Mouse (Mus musculus): ENCODE measurements around the gene Gm9958. TPM values are rescaled to one million over a fixed set of nuclear protein-coding genes. Genes with fewer than 3 reads are reported as not detected.
A peak's percentile ranks its signal among the peaks of the same experiment; 100 is the strongest.

Gm9958 gene
- polyA plus RNA-seq (2016; fragmentation: Nextera tagmentation; extraction: Ambion mirVana): 6.6 and 7.3 TPM in 2 replicates

DNA sequence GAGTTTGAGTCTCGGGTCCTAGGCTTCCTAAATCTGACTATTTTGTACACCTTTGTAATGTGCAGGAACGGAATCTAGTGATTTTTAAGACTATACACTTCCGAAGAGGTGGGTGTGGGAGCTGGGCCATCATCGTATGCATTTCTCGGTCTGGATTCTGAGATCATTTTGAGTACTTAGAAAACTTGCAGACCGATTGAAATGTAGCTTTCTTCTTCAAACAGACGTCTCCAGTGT, at the start of gene Gm9958:
Gene Gm9958 (plus strand): TSS at position 138 of the 237 bp plus-strand sequence.
- peak within 1 kb of the TSS; percentile 73 for H3K4me2 ChIP-seq (replicated peaks)
- peak within 1 kb of the TSS; percentile 97 for H3K9ac ChIP-seq
- no peak for ATAC-seq (ENCODE audit: low FRiP score)
- WGBS: 5% methylated on average over 7 of the region's 7 CpGs
- peaks cover 20% of the 10 kb centered on the region for H3K4me1 ChIP-seq
- H3K36me3 ChIP-seq: no peaks in the 10 kb centered on the region
- H3K27ac ChIP-seq: peak within 1 kb of the TSS; percentile 99
- 0 out of 2 replicates have a peak, but pooled peaks cover 5% of the 10 kb centered on the region for H3K9me3 ChIP-seq (replicated peaks)
- H3K4me3 ChIP-seq: peak within 1 kb of the TSS; percentile 97
- H3K27me3 ChIP-seq: no peaks in the 10 kb centered on the region

DNA sequence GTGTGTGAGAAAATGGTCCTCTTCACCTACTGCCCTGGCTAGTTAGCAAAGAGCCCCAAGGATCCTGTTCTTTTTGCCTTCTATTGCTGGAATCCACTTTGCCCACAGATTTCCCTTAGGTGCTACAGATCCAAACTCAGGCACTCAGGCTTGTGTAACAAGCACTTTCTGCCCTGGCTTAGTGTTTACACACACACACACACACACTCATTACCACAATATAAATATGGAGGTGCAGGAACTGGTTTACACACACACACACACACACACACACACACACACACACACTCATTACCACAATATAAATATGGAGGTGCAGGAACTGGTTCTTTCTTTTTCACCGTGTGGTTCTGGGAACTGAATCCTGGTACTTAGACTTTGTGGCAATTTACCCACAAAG, 35.9 kb upstream of the Gm9958 start:
- Histone ChIP-seq H3K4me3 (no peak overlapping the region), H3K27me3 (no peaks in the 10 kb centered on the region), H3K9me3 (replicated peaks) (no peaks in the 10 kb centered on the region), H3K4me1 (0 out of 2 replicates have a peak, but pooled peaks cover 4% of the 10 kb centered on the region), H3K27ac (no peak overlapping the region), H3K36me3 (no peaks in the 10 kb centered on the region), H3K9ac (no peak overlapping the region), H3K4me2 (replicated peaks) (no peak overlapping the region)
- ATAC-seq (ENCODE audit: low FRiP score): no peak
- 94% methylated on average over 1 of the region's 1 CpGs for WGBS

DNA sequence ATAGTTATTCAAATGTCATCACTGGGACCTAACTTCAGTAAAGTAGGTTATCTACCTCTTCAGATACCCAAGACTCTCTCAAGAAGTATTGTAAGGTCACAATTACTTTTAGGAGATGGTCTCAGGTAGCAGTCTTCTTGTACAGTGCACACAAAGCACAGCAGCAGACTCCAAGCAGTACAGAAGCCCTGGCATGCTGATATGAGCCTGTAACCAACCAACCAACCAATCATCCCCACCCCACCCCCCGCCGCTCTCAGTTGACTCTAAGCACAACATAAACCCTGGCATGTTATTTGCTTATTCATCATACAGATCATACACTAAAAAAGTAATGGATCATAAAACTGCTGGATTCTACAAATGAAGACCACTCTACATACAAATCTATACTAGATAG, 34.5 kb upstream of the Gm9958 start:
- Histone ChIP-seq H3K4me3 (no peak overlapping the region), H3K27me3 (no peaks in the 10 kb centered on the region), H3K27ac (no peak overlapping the region), H3K9ac (no peak overlapping the region), H3K4me1 (0 out of 2 replicates have a peak, but pooled peaks cover 4% of the 10 kb centered on the region), H3K9me3 (replicated peaks) (no peaks in the 10 kb centered on the region), H3K36me3 (no peaks in the 10 kb centered on the region), H3K4me2 (replicated peaks) (no peak overlapping the region)
- WGBS: 89% methylated on average over 2 of the region's 2 CpGs
- no peak for ATAC-seq (ENCODE audit: low FRiP score)

DNA sequence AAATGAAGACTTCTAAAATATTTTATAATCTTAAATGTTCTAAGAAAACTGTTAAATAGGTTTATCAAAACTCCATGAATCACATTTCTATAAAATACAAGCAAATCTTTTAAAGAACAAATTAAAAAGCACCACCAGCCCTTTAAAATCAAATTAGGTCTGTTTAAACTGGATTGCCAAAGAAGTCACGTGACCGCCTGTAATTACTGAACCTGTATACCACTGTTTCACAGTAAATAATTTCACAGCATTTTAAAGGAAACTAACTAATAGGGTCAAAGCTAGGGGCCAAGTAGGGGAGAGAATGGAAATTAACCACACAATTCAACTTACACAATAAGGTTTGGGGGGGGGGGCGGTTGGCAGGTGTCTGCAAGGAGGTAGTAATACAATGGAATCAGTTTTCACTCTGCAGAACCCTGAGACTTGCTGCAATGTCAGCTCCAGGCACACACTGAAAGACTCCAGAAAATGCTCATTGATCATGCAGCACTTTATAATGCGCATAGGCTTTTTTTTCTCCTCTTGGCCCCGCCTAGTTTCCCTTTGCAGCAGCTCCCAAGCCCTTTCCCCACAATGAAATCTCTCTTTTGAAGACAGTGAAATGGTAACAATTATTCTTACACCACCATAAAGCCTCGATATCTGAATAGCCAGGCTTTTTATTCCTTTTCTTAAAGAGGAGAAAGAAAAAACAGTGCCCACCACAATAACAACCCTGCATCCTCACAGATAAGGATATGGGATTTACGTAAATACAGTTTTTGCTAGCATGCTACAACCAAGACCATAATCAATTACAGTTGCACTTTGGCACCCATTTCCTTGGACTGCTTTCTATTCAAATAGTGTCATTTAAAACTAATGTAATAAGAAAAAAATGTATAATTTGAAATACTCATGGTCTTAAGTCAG, 28.6 kb upstream of the Gm9958 start:
- H3K27ac ChIP-seq: no peak overlapping the region
- no peaks in the 10 kb centered on the region for H3K9me3 ChIP-seq (replicated peaks)
- 34% methylated on average over 7 of the region's 7 CpGs for WGBS
- peaks cover 11% of the 10 kb centered on the region for H3K4me1 ChIP-seq
- H3K4me3 ChIP-seq: no peak overlapping the region
- peak; percentile 72 for ATAC-seq (ENCODE audit: low FRiP score)
- no peaks in the 10 kb centered on the region for H3K27me3 ChIP-seq
- H3K36me3 ChIP-seq: no peaks in the 10 kb centered on the region
- peak overlapping the region; percentile 42 for H3K4me2 ChIP-seq (replicated peaks)
- no peak overlapping the region for H3K9ac ChIP-seq

DNA sequence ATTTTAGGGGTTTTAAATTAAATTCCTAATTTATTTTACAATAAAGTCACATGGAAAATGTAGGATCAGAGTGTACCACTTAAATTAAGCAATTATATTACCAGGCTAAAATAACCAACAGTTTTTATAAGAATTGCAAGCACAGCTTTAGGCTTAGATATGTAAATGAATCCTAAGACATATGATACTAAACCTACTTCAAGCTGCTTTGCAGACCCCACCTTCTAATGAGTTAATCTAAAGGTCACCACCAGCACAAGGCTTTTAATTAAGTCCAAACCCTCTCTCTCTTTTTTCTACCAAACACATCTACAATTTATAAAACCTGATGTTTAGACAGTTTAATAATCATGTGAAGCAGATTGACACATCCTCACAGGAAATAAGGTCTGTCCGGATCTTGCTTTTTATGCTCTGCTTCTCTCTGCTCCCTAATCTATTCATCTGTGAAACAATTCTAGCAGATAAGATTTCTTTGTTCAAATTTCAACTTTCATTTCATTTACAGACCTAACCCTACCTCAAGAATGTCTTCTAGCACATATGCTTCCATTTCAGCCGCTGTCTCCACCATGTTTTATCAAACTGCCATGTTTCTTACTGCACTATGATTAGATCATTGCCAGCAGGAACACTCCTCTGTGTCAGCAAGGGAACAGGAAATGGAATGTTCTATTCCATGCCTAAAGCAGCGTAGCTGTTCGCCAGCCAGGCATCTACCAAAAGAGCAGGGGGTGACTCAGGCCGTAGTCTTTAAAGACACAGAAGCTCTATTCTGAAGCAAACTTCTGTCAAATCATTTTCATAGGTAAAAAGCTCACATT, 27.7 kb upstream of the Gm9958 start:
- ATAC-seq (ENCODE audit: low FRiP score): peak; percentile 91
- Histone ChIP-seq H3K27me3 (no peaks in the 10 kb centered on the region), H3K27ac (peak overlapping the region; percentile 76), H3K4me2 (replicated peaks) (peak overlapping the region; percentile 50), H3K9ac (0 out of 2 replicates have a peak overlapping the region, but pooled peaks have one; percentile 35), H3K4me3 (peak overlapping the region; percentile 34), H3K36me3 (no peaks in the 10 kb centered on the region), H3K9me3 (replicated peaks) (no peaks in the 10 kb centered on the region), H3K4me1 (peaks cover 11% of the 10 kb centered on the region)
- 19% methylated on average over 5 of the region's 5 CpGs for WGBS

DNA sequence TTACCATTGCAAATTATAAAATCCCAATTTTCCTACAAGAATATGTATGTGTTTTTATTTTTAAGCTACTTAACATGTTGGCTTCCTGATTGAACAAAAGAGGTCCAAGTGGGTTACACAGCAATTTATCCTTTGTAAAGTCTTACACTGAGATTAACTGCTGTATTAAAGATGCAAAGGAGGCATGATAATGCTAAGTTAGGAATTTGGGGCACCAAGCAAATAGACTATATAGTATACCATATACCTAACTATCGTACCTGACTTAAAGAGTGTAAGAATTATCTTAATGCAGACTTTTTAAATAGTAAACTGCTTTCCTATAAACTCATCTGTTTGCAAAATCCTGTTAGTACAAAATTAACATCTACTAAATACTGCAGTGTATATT, 27.1 kb upstream of the Gm9958 start:
- no peaks in the 10 kb centered on the region for H3K36me3 ChIP-seq
- H3K4me2 ChIP-seq (replicated peaks): peak overlapping the region; percentile 50
- H3K9me3 ChIP-seq (replicated peaks): no peaks in the 10 kb centered on the region
- H3K4me1 ChIP-seq: peaks cover 11% of the 10 kb centered on the region
- no peak overlapping the region for H3K9ac ChIP-seq
- no peak overlapping the region for H3K4me3 ChIP-seq
- ATAC-seq (ENCODE audit: low FRiP score): peak; percentile 24; the same call in 1 of the 2 replicates
- H3K27me3 ChIP-seq: no peaks in the 10 kb centered on the region
- peak overlapping the region; percentile 76; the same call in 1 of the 2 replicates for H3K27ac ChIP-seq
- 92% methylated on average over 1 of the region's 1 CpGs for WGBS

DNA sequence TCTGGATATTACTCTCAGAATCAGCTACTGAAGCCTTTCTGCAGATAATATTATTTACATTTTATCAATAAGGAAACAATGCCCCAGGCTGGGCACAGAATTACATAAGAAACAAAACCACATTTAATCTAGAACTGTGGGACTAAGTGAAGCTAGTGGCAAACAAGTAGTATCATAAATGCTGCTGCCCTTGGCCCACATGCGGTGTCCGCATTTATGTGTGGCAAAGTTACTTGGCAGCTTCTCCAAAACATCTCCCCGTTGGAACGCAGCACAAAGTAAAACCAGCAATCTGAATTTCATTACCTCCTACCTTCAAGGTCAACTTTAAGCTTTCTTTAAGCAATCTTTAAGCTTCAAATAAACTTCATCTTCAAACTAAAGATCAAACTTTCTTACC, 26.2 kb upstream of the Gm9958 start:
- WGBS: 76% methylated on average over 4 of the region's 4 CpGs
- peaks cover 11% of the 10 kb centered on the region for H3K4me1 ChIP-seq
- no peaks in the 10 kb centered on the region for H3K36me3 ChIP-seq
- no peaks in the 10 kb centered on the region for H3K9me3 ChIP-seq (replicated peaks)
- no peak overlapping the region for H3K27ac ChIP-seq
- H3K4me2 ChIP-seq (replicated peaks): no peak overlapping the region
- no peaks in the 10 kb centered on the region for H3K27me3 ChIP-seq
- no peak for ATAC-seq (ENCODE audit: low FRiP score)
- no peak overlapping the region for H3K4me3 ChIP-seq
- no peak overlapping the region for H3K9ac ChIP-seq

DNA sequence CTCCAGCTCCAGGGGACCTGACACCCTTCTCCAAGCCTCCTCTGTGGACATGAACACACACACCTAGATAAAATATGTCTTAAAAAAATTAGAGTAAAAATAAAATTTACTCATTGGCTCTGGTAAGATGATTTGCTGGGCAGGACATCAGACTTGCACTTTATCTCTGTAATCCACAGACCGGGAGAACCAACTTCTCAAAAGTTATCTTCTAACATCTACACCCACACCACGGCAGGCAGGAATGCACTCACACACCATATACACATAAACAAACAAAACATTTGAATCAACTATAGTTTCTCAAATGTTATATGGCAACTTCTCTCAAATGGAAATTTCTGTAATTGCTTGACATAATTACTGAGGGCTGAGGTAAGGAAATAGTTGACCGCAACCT, 20.1 kb upstream of the Gm9958 start:
- Histone ChIP-seq H3K9me3 (replicated peaks) (no peaks in the 10 kb centered on the region), H3K4me1 (no peaks in the 10 kb centered on the region), H3K27me3 (no peaks in the 10 kb centered on the region), H3K36me3 (no peaks in the 10 kb centered on the region), H3K9ac (no peak overlapping the region), H3K4me2 (replicated peaks) (no peak overlapping the region), H3K4me3 (no peak overlapping the region), H3K27ac (no peak overlapping the region)
- no peak for ATAC-seq (ENCODE audit: low FRiP score)
- WGBS: 97% methylated on average over 3 of the region's 3 CpGs

DNA sequence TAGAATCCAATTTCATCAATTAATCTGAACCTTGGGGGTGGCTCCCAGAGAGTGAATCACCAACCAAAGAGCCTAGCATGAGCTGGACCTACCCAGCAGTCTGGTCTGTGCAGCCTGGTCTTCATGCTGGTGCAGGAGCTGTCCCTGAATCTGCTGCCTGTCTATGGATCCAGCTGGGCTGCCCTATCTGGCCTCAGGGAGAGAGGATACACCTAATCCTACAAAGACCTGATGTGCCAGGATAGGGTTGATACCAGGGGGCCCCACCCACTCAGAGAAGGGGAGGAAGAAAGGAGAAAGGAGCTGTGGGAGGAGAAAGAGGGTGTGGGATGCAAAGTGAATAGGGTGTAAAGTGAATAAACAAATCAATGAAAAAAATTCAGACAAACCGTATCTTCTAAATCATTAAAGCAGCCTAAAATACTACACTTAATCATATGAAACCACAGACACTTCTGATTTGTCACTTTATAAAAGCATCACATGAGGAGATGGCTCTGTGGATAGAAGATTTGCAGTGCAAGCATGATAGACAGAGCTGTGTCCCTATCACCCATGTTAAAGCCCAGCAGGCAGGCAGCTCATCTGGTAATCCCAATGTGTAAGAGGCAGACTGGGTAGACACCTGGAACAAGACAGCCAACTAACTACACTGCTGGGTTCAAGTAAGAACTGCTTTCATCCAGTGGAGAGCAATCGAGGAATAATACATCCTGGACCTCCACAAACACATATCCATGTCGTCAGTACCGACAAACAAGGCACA, 13.3 kb upstream of the Gm9958 start:
- Histone ChIP-seq H3K9ac (no peak overlapping the region), H3K4me1 (peaks cover 3% of the 10 kb centered on the region; the same call in 1 of the 2 replicates), H3K27ac (no peak overlapping the region), H3K27me3 (no peaks in the 10 kb centered on the region), H3K9me3 (replicated peaks) (no peaks in the 10 kb centered on the region), H3K4me3 (no peak overlapping the region), H3K36me3 (no peaks in the 10 kb centered on the region), H3K4me2 (replicated peaks) (no peak overlapping the region)
- no peak for ATAC-seq (ENCODE audit: low FRiP score)
- 92% methylated on average over 4 of the region's 4 CpGs for WGBS

DNA sequence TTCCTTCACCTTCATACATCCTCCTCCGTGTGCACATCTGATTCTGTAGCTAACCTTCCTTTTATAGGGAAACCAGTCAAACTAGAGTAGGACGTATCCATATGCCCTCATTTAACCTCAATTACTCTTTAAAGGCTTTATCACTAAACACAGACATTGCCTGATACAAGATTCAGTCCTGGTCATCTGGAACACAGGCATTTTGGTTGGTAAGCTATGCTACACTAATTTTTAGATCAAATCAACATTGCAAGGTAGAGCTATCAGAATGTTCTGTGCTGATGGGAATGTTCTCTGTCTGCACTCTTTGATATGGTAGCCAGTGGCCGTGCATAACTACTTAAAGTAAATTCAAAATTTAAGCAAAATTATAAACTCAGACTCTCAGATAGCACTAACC, 11.2 kb upstream of the Gm9958 start:
- WGBS: 95% methylated on average over 3 of the region's 3 CpGs
- Histone ChIP-seq H3K4me3 (no peak overlapping the region), H3K27me3 (no peaks in the 10 kb centered on the region), H3K9me3 (replicated peaks) (no peaks in the 10 kb centered on the region), H3K4me2 (replicated peaks) (no peak overlapping the region), H3K9ac (no peak overlapping the region), H3K36me3 (0 out of 2 replicates have a peak, but pooled peaks cover 6% of the 10 kb centered on the region), H3K27ac (no peak overlapping the region), H3K4me1 (peaks cover 3% of the 10 kb centered on the region; the same call in 1 of the 2 replicates)
- ATAC-seq (ENCODE audit: low FRiP score): no peak

DNA sequence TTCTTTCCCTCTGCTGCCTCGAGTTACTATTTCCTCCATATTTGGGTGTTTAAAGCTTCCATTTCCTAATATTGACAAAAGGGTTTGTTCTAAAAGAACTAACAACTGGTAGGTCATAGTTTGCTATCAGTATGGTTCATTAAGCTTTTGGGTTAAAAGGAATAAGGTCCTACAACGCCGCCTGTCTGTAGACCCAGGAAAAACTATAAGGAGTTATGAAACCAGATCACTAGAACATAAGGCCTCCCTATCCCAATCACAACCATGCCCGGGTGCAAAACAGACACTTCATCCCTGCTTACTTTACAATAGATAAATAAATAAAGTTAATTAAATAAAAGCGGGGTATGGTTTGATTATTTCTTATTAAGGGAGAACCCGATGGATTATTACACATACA, 2.5 kb upstream of the Gm9958 start:
- ATAC-seq (ENCODE audit: low FRiP score): no peak

More for the DNA sequence above, 2.5 kb upstream of the Gm9958 start:
- Histone ChIP-seq H3K4me3 (peak overlapping the region; percentile 97), H3K4me1 (peaks cover 20% of the 10 kb centered on the region), H3K36me3 (0 out of 2 replicates have a peak, but pooled peaks cover 6% of the 10 kb centered on the region), H3K9ac (peak overlapping the region; percentile 97), H3K9me3 (replicated peaks) (no peaks in the 10 kb centered on the region), H3K27me3 (no peaks in the 10 kb centered on the region), H3K4me2 (replicated peaks) (peak overlapping the region; percentile 73), H3K27ac (no peak overlapping the region)
- 6% methylated on average over 6 of the region's 6 CpGs for WGBS

Measured in hindbrain, embryonic 12.5 days (tissue).